Mouse (Mus musculus) adrenal gland, postnatal 10 days (tissue): ENCODE data around the gene Itgax. TPM values are rescaled to one million over a fixed set of nuclear protein-coding genes. Genes with fewer than 3 reads are reported as not detected.

Experiments
- DNase-seq: peaks from one replicate; pipeline ENCODE4 v3.0.0; 2021; ENCODE audit warnings: mixed read lengths
- total RNA-seq, 2 experiments: library from RNA; stranded (reverse); gene quantifications; 2 replicates each; pipeline ENCODE4 v1.2.3; 2021

Itgax gene
- total RNA-seq, 2 experiments from 2014 or later: 0.54 to 1.5 TPM

DNA sequence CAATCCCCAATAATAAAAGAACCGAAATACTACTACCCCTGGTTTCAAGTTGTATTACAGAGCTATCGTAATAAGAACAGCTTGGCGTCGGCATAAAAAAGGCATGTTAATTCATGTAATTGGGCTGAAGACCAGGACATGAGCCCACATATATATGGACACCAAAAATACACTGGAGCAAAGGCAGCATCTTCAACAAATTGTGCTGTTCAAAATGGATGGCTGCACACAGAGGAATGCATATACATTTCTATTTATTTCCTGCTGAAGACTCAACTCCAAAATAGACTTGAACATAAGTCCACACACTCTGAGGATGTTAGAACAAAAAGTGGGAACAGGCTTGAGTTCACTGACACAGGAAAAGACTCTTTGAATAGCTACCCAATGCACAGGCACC lies 34.7 kb downstream of the Itgax start:
- no peak for DNase-seq

DNA sequence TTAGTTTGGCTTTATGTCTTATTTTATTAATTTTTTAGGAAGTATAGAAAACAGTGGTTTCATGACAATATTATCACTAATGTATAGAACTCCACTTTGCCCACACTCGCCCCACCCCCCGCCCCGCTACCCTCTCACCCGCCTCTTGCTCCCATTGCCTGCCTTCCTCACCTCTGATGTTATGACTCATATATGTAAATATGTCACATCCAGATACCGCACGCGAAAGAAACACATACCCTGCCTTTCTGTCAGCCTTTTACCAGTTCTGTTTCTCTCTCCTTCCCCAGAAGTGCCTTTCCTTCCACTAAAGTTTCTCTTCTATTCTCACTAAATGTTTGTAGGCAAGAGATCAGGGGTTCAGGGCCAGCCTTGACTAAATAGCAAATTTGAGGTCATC lies 37.0 kb downstream of the Itgax start:
- no peak for DNase-seq

- DNase-seq: no peak
Observed at GRCm38 (mm10) chr7:128169996-128170395, 40.6 kb downstream of the Itgax start.

DNA sequence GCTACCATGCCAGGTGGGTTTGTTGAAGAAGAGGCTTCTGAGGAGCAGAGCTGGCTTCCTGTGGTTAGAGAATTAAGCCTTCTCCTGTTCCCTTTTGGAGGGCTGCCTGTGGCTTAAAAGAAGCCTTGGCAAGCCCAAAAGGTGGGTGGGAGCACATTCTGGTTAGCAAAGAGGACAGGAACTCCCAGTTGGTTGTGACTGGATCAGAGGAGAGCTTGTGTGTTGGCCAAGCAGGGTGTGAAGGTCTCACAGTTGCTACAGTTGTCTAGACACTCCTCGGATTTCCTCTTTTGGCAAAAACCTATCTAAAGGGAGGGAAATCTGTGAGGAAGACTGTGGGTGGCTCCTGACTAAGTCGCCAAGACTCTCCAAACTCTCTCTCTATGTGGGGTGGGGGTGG lies 49.0 kb downstream of the Itgax start:
- DNase-seq: no peak

DNA sequence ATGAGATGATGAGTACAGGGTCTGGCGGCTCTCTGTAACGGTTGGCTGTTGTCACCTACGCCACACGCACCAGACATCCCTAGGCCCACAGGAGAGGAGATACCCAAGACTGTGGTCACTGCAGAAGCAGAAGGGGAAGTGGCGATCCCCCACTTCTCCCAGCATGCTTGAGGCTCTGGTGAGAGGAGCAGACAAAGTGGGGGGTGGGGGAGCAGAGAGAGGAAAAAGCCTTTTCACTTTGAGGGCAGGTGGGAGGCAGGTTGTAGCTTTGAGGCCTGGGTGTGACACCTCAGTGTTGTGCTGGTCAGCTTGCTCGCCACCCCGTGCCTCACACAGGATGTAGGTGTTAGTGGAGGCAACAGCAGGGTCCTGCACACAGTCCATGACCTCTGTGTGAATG lies 50.8 kb downstream of the Itgax start:
- DNase-seq: no peak

- DNase-seq: no peak
Observed at GRCm38 (mm10) chr7:128180546-128180945, 51.2 kb downstream of the Itgax start.

- no peak for DNase-seq
Observed at GRCm38 (mm10) chr7:128181691-128182090, 52.3 kb downstream of the Itgax start.

Other genes with a start within 250 kb of the Itgax start
- gene Prss53, start 238.6 kb upstream of the Itgax start, total RNA-seq: 1 to 10 TPM in 1 of 2 experiments, under 1 TPM in 1; 0.72 to 1.2 TPM
- not detected for gene Gm21974, start 234.1 kb upstream of the Itgax start, total RNA-seq
- 100 to 1,000 TPM in 1 of 2 experiments, 10 to 100 TPM in 1; 84.3 to 112 TPM for gene Vkorc1, start 233.9 kb upstream of the Itgax start, total RNA-seq
- gene Bckdk, start 225.5 kb upstream of the Itgax start, total RNA-seq: 100 to 1,000 TPM; 124 to 135 TPM
- gene Kat8, start 217.0 kb upstream of the Itgax start, total RNA-seq: 10 to 100 TPM; 22.5 to 24.7 TPM
- under 1 TPM; 0.45 to 0.96 TPM for gene Prss8, start 199.4 kb upstream of the Itgax start, total RNA-seq
- gene Prss36, start 182.8 kb upstream of the Itgax start, total RNA-seq: 10 to 100 TPM; 11.5 to 12.4 TPM
- 100 to 1,000 TPM; 261 to 396 TPM for gene Fus, start 162.1 kb upstream of the Itgax start, total RNA-seq
- 1 to 10 TPM; 5.6 to 8.0 TPM for gene Pycard, start 135.7 kb upstream of the Itgax start, total RNA-seq
- 10 to 100 TPM in 1 of 2 experiments, 1 to 10 TPM in 1; 5.2 to 24.5 TPM for gene Trim72, start 125.6 kb upstream of the Itgax start, total RNA-seq
- gene Itgam, start 66.9 kb upstream of the Itgax start, total RNA-seq: 1 to 10 TPM; 5.4 to 5.9 TPM
- under 1 TPM in 1 of 2 experiments, not detected in 1; 0.09 TPM for gene Gm49368, start 66.9 kb upstream of the Itgax start, total RNA-seq
- under 1 TPM; 0.57 to 0.91 TPM for gene Itgad, start 24.8 kb downstream of the Itgax start, total RNA-seq
- gene Cox6a2, start 76.8 kb downstream of the Itgax start, total RNA-seq: 100 to 1,000 TPM in 1 of 2 experiments, 10 to 100 TPM in 1; 25.0 to 167 TPM
- gene Armc5, start 107.8 kb downstream of the Itgax start, total RNA-seq: 10 to 100 TPM; 17.0 to 18.8 TPM
- gene 9130023H24Rik, start 108.5 kb downstream of the Itgax start, total RNA-seq: 1 to 10 TPM; 6.5 to 6.6 TPM
- 10 to 100 TPM; 28.6 to 32.5 TPM for gene Tgfb1i1, start 117.3 kb downstream of the Itgax start, total RNA-seq
- gene Slc5a2, start 136.1 kb downstream of the Itgax start, total RNA-seq: under 1 TPM in 1 of 2 experiments, not detected in 1; 0.27 TPM
- 10 to 100 TPM; 24.6 to 29.3 TPM for gene BC017158, start 168.6 kb downstream of the Itgax start, total RNA-seq